Mouse (Mus musculus): ENCODE results near the gene Gcsam. TPM values are rescaled to one million over a fixed set of nuclear protein-coding genes. Genes with fewer than 3 reads are reported as not detected.

Gcsam gene
- total RNA-seq (2021) = not detected

DNA sequence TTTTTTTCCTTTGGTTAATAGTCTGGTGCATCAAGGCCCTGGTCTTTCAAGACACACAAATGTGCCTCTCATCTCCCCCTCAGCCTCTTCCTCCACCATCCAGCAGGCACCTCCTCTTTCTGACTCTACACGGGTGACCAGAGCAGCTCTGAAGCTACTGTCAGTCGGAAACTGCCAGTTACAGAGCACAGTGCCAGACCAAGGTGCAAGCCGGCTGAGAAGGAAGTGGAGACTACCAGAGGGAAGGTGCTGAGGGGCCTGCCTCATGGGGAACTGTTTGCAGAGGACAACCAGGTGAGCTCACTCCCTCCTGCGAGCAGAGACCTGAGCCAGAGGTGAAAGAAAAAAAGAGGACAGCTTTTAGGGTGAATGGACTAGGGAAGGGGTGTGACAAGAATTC lies at the start of gene Gcsam:
Gene Gcsam, plus strand, starts transcription at position 114 of the 400 bp plus-strand sequence.
- DNase-seq = no peak

DNA sequence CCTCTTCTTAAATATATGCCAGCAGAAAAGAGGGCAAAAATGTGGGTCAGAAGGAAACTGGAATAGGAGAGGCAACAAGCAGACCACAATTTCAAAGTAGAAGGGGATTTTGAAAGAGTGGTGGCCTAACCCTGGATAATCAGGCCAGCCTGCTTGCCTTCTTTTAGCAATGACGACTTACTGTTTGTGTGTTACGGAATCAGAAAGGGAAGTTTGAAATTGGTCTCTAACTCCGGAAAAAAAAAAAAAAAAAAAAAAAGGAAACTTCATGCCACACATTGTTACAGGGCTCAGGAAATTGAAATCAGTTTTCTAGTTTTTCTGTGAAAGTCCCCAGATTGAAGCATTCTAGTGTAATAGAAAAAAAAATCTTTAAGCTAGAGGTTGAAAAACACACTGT lies 48.4 kb upstream of the Gcsam start:
- no peak for DNase-seq

DNA sequence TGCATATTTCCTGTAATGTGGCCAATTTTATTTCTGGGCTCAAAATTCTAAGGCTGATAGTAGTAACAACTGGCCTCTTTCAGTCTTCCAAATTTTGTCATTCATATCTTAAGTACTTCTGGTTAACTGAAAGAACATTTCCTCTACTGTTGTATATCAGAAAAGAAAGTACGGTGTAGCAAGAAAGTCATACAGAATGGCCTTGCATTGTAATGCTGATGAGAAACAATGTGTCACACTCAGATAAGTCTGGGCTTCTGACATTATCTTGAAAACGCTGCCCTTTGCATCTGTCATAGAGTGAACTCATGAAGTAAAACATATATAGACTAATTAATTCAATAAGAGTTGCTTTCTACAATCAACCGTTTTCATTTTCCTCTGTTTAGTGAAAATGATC lies 37.9 kb upstream of the Gcsam start:
- DNase-seq = no peak

DNA sequence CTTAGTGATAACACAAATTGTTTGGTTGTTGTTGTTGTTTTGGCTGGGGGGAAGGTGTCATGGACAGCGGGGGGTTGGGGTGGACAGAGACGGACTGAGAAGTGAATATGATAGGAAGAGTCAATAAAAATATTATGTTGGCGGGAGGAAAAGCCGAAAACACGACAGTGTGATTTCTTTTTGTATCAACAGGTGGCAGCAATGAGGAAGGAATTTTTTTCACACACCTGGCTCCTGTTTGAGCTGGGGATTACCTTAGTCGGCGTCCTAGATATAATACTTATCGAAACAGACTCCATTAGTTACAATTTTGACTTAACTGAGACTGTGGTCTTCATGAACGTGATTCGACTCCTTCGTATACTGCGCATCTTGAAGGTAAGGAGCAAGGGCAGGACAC lies 30.3 kb upstream of the Gcsam start:
- no peak for DNase-seq

DNA sequence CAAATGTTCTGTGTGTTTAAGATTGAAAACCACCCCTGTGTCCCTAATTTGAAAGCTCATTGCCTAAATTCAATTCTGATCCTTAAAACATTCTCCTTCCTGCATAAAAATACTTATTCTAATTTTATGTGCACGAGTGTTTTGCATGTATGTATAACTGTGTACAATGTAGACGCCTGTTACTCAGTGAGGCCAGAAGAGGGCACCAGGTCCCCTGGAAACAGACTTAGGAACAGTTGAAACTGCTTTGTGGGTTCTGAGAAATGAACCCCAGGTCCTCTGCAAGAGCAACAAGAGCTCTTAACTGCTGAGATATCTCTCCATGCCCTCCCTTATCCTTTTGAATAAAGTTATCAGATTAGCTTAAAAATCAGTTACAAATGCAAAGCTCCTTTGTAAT lies 27.7 kb upstream of the Gcsam start:
- DNase-seq = no peak

DNA sequence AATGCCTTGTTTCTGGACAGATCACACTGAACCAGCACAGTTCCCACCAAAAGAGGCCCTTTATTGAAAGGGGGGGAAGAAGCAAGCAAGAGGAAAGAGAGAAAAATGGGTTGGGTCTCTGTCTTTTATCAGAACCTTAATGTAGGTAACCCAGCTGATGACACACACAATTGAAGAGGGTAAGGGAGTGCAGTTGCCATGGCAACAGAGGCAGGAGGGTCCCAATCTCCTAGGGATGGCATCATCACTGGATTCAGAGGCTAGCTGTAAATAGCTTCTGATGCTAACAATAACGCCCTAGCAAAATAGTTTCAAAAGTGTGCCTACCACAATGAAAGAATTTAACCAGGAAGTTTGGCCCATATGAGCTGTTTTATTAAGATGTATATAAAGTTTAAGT lies 16.5 kb upstream of the Gcsam start:
- no peak for DNase-seq

DNA sequence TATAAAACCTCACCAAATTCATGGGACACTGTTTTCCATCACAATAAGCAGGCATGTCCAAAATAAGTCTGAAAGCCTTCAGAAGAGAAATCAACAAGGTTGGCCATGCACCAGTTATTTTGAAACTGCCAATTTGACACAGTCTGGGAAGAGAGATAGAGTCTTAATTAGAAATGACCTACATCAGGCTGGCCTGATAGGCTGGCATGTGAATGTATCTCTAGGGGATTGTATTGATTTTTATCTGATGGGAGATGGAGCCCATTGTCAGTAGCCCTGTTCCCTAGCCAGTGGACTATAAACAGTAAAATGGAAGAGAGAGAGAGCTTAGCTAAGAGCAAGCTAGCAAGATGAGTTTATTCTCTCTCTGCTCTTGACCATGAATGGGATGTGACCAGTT lies 14.7 kb upstream of the Gcsam start:
- no peak for DNase-seq

DNA sequence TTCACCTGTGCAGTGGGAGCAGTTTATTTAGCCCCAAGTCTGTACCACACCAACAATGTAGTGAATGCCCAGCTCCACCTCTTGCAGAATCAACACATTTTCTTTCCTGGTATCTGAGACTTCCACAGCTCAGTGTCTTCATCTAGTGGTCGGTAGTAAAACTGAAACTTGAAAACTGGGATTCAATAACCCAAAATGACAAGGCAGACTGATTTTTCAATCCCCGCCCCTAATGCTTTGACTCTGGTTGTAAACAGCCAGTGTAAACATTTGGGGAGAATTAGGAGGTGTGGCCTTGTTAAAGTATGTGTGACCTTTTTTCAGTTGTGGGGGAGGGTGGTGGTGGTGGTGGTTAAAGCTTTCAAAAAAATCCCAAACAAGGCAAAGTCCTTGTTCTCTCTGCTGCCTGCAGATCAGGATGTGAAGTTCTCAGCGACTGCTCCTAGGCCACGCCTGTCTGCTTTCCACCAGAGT lies 1.7 kb upstream of the Gcsam start:
- DNase-seq = no peak

DNA sequence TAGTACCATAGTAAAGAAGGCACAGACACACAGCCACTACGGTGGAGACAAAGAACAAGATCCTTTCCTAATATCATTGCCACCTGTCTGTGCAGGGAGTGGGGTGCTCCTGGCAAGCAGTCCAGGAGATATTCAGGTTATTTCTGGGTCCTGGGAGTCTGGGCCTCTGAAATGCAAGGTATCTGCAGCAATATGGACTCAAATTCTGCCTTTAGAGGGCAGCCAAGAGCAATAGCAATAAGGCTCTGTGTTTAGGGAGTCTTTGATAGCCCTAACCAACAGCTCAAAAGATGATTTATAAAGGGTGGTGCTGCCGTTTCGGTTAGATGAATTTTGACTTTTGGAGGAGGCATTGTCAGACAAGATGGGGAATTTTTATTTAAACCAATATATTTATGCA lies 880 bp upstream of the Gcsam start:
- no peak for DNase-seq

DNA sequence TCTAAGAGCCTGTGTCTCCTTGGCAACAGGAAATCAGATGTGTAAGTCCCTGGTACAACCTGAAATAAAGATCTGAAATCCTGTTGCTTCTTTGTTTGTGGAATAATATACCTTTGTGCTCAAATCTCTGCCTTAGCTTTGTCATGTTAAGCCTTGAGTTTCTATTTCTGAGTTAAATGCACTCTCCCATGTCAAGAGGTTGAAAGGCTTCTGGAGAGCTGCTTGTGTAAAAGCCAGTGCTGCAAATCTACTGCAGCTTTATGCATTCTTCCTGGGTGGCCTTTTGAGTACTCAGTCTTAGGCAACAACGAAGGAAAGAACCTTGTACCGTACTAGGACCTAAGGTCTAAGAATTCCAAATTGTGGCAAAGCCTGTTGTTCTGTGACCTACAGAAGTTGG lies 3.1 kb downstream of the Gcsam start:
- no peak for DNase-seq

DNA sequence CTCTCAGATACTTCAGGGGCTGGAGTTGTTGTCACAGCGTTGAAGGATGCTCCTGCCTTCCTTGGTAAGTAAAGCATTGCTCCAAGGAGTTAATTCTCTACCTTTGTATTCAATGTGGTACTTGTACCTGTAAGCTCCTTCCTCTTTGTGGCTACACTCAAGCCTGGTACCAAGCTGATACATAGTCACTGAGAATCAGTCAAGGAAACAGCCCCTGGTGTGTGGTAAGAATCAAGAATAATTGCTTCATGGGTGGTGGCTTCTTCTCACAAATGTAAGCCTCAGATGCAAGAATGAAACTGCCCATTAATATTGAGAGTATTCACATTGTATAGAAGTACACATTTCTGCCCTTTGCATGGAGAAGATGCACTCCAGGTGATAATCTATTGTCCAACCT lies 5.8 kb downstream of the Gcsam start:
- DNase-seq = no peak

DNA sequence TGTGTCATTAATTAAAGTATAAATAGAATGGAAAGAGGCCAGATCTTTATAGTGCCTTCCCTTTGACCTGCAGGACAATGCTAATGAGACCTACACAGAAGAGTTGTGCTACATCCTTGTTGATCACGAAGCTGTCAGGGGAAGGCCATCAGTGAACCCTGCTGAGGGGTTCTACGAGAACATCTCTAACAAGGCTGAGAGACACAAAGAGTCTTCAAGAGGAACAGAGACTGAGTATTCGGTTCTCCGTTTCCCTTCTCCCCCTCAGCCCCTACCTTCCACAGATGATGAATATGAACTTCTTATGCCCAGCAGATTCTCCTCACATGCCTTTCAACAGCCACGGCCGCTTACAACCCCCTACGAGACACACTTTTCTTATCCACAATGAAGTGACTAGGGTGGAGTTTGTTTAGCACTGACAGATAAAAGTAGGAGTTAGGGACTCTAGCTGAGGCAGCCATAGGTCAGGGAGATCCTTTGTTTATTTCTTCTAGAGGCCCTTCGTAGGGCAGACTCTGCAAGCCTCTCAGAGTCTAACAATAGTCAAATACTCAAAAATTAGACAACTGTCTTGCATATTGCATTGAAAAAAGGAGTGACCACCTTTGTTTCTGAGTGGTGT lies 9.7 kb downstream of the Gcsam start:
- DNase-seq = no peak

DNA sequence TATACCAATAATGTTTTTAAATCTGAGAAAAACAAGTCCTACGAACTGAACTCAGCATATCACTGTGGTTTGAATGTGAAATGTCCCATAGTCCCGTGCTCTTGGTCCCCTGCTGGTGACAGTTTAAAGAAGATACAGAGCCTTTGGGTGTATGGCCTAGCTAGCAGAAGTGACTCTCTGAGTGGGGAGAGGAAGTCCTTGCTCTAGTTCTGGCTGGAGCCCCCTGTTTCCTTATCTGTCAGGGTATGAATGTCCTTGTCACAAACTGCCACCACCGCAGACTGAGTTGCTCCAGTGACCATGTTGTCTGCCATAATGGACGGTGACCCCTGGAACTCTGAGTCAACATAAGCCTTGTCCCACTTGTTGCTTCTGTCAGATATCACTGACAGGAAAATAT lies 13.1 kb downstream of the Gcsam start:
- DNase-seq = no peak

DNA sequence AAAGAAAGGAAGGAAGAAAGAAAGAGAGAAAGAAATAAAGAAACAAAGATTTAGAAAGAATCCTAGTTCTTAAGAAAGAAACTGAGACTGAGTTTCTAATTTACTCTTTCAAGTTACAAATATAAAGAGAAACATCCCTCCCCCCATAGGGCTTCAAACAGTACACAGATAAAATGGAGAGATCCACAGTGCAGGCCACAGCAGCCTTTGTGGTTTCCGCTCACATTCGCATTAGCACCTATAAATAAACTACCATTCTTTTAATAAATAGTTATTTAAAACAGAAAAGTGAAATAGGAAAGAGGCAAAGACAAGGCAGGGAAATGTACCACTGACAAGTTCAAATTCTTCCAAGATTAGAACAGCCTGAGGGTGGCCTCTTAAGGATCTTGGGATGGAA lies 14.6 kb downstream of the Gcsam start:
- no peak for DNase-seq

DNA sequence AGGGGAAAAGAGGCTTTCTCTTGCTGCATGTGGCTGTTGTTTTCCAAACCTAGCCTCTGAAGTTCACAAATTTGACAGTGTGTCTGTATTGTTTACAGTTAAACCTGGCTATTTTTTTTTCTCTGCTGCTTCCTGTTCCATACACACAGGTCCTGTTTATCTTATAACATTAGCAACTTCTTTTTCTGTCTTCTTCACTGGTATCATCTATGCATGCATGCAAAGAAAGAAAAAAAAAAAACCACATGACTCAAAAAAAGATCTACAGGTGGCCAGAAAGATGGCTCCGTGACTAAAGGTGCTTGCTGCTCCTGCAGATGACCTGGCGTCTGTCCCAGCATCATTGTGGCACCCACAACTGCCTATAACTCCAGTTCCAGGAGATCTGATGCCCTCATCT lies 15.2 kb downstream of the Gcsam start:
- no peak for DNase-seq

DNA sequence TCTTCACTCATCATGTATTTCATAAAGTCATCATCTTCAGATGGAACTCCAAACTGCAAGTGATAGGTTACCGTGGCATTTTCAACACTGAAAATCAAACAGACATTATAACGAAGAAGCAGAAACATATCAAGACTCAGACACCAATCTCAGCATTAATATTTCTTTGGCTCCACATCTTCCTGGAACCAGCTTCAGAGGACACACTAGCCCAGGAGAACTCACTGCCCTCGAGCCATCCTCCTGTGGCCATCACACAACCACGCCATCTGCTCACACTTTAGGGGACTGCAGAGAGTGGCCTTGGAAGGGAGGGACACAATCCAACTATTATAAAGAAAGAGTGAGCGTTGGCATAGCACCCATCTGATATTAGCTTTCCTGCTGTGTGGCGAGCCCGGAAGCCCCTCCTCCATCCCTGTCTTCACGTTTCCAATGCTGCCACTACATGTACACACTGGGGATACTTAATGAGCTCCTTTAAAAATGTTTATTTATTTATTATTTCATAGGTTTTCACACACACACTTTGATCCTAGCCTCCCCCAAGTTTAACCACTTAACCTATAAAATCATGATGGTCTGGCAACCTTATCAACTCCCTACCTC lies 19.4 kb downstream of the Gcsam start:
- no peak for DNase-seq

DNA sequence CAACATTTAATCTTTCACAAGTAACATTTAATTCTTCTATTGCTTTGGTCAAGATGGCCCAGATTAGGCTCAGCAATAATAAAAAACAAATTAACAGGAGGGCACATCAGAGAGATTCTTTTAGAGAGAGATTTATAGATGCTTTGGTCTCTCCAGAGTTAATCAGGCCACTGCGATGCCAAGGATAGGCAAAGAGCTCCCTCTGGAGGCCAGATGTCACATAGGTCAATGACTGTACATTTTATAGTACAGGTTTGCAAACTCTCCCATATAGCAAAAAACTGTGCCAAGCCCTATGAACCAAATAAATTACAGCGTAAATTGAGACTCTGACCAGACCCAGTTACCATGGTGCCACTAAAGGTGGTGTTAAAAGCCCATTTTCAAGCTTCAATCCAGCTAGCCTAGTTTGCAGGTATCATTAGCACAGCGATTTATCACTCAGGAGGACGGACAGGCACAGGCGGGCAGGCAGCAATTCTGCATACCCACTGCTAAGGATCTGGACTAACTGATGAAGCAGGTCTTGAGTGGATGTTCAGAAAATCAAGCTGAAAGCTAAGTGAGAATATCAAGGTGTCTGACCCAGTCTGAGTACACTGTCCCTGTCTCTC lies 20.3 kb downstream of the Gcsam start:
- DNase-seq = peak; percentile 22 to 36

DNA sequence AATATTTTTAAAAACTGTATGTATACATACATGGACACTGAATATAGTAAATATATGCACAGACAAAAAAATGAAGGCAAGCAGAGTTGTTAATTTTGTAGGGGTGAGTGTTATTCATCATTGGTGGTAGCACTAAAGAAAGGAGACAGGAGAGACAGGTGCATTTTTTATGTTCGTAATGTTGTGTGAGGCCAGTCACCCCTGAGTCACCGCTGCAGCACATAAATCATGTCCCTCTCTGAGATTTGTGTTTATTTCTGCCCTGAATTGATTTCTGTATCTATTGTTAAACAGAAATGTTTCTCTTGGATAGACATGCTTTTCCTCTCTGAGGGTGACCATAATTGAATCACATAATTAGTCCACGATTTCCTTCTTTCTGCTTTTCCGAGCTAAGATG lies 22.2 kb downstream of the Gcsam start:
- DNase-seq = no peak

DNA sequence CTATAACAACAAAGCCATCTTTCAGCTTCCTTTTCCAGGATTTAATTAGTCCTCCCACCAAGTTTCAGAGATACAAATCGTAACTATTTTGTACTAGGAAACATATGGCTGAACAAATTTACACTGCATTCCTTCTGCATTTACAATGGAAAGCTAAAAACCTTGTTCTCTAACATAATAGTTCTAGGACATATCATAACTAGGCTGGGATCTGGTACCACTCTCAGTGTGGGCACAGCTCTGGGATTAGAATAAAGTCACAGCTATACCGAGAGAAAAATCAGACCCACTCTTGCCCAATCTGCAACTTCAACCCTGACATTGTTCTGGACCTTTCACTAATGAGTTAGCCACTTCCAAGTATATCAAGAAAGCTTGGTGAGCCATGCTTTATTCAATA lies 25.6 kb downstream of the Gcsam start:
- no peak for DNase-seq

DNA sequence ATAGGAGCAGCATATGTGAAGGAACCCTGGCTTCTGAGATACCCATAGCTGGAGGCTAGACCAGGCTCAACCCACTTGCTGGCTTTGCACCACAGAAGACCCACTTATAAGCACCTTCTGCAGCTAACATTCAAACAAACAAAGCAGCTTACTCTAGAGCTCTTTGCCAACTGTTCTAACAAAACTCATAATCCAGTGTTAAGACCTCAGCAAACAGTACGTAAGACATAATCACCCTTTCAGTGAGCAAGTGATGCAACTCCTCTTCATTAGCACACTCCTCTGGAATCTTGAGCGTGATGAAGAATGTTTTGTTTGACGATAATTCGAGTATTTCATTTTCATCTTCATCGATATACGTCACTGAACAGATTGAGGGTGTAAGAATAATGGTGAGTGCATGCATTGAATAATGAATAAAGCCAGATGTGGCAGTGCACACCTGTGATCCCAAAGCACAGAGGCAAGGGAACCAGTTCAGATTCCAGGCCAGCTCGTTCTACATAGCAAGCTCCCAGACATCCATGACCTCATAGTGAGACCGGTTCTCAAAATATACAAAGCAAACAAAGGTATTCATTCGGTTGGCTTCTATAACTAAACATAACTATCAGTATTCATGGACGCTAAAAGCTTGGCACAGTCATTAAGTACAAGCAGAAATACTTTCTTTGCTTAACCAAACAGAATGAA lies 30.0 kb downstream of the Gcsam start:
- DNase-seq = no peak

DNA sequence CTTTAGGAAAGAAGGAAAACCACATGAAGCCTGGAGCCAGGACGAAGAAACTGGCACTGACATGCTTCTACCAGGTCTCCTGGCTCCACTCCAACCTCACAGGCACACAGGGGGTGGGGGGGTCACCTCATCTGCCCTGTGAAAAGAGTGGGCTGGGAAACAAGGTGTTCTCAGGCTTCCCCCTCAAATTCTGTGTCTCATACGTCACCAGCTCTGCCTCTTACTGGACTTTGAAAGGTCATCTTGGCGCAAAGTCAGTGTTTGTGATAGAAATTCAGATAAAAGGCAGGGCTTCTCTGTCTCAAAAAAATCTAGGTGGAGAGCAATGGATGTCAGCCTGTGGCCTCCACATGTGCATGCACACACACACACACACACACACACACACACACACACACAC lies 31.1 kb downstream of the Gcsam start:
- DNase-seq = no peak

DNA sequence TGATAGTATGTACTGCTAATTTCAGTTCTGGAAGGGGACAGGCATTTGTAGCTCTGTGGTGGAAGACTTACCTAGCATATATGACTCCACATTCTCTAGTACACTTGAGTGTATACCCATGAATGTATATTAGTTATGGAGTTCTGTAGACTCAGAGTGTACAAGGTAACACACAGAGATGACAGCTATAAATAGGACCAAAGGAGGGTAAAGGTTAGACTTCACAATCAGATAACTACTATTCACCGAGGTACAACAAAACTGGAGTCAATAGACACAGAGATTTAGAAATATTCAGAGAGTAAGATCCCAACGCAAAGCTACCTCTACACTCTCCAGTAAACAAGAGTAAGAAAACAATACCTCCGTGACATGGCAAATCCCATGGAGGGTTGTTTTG lies 33.8 kb downstream of the Gcsam start:
- DNase-seq = no peak

DNA sequence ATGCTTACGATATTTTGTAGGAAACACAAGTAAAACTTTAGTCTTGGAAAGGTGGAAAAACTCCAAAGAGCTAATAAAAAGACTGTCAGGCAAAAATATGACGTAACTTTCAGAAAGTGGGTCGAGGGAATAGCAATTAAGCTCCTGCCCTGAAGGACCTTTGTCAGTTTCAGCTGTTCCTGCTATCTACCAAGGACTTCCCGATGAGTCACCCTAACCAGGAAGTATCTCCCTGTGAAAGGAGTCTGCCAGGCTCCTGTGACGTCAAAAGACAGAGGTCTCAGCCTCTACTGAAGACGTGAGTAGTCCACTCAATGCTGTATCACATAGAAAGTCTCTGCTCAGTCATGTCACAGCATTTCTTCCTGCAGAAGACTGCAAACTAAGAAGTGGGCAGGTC lies 34.2 kb downstream of the Gcsam start:
- DNase-seq = no peak

DNA sequence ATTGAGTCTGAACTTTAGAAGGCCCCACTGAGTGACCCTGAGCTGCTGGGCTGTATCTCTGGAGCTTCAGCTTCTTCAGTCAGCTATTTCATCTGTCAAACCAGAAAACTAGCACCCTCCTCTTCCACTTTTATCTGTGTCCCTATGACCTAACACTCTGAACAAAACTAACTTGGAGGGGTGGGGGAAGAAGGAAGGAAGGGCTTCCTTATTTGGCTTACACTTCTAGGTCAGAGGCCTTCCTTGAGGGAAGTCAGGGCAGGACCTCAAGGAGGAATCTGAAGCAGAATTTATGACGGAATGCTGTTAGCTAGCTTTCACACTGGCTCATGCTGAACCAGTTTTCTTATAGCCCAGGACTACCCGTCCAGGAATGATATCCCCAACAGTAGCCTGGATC lies 41.3 kb downstream of the Gcsam start:
- no peak for DNase-seq

Measured in layer of hippocampus, postnatal 36 days (tissue).